Mouse (Mus musculus): ENCODE measurements around the gene Cnnm3.

DNA sequence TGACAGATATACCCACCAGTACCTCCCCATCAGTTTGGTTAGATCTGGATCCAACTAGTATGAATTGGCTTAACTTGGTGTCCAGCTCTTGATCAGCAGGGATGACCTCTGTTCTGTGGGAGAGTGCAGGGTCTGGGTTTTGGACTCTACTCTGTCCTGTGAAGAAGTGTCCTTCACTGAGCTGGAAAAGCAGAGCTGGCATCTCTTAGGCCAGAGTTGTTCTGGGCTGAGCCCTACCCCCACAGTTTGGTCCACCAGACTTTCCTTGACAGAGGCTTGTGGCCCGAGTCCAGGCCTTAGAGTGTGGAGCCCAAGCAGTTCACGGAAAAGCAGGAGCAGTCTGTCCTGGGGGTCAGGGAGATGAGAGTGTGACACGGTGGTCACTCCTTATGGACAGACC is 37.0 kb upstream of the Cnnm3 start:
- TF ChIP-seq CHD2 (IDR thresholded peaks at IDR 0.05; ENCODE audit: low read length): no peak
- no peak for TF ChIP-seq USF1 (IDR thresholded peaks at IDR 0.05; ENCODE audit: low read depth, low read length)
- TF ChIP-seq HCFC1 (IDR thresholded peaks at IDR 0.05; ENCODE audit: low read depth, low read length): no peak

All from MEL (cell line).